Mouse (Mus musculus) heart, embryonic 10.5 days (tissue): ENCODE measurements around the gene Yeats4. TPM values are rescaled to one million over a fixed set of nuclear protein-coding genes. Genes with fewer than 3 reads are reported as not detected.

Source experiments
- DNase-seq: peaks from one replicate; pipeline ENCODE4 v3.0.0-alpha.2; 2017; ENCODE audit warnings: low spot score
- H3K27ac ChIP-seq: fragments of 300-500 bp; sonication (generic); 2 replicates; pipeline ENCODE4 v1.5.1; 2016; ENCODE audit warnings: mild to moderate bottlenecking
- H3K27me3 ChIP-seq: fragments of 300-500 bp; sonication (generic); 2 replicates; pipeline ENCODE4 v1.6.1; 2016; ENCODE audit warnings: mild to moderate bottlenecking; ENCODE audit not compliant: poor library complexity, insufficient read depth, severe bottlenecking
- H3K36me3 ChIP-seq: fragments of 300-500 bp; sonication (generic); 2 replicates; pipeline ENCODE4 v1.6.1; 2016; ENCODE audit warnings: mild to moderate bottlenecking, moderate library complexity
- H3K4me1 ChIP-seq: fragments of 300-500 bp; sonication (generic); 2 replicates; pipeline ENCODE4 v1.6.1; 2016; ENCODE audit warnings: mild to moderate bottlenecking
- H3K4me3 ChIP-seq: fragments of 300-500 bp; sonication (generic); 2 replicates; pipeline ENCODE4 v1.5.1; 2016; ENCODE audit warnings: mild to moderate bottlenecking, moderate library complexity
- H3K9me3 ChIP-seq: fragments of 300-500 bp; sonication (generic); 2 replicates; pipeline ENCODE4 v1.6.1; 2016; ENCODE audit warnings: mild to moderate bottlenecking, moderate library complexity
- WGBS: fragments of 180-500 bp; shearing (Covaris S2); methylation state at CpG from one replicate; pipeline ENCODE4 v1.1.7; 2016; 5-methylcytosine and 5-hydroxymethylcytosine counted together
- polyA plus RNA-seq: library from polyadenylated mRNA; unstranded; fragments of >200 nt; fragmentation: Nextera tagmentation; extraction: Ambion mirVana; gene quantifications from 2 replicates; pipeline ENCODE4 v1.2.1, GENCODE M21; 2016

Gene Yeats4
- polyA plus RNA-seq, 1 experiment from 2014 or later = 76.6 TPM

DNA sequence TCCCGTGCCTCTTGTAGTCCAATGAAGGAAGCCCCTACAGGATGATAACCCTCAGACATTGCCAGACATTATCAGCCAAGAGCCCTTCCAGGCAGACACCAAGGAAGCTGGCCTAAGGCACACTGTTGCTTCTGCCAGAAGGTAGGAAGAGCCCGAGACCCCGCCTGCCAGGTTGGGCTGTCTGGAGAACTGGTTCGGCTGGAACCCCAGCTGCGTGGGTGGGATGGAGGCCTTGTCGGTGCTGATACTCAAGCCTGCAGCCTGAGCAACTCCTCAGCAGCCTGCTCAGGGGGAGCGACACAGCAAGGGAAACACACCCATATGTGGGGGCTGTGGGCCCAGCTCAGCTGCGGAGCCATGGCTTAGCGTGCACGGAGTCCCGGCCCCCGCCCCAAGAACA lies 29.3 kb downstream of the Yeats4 start:
- Histone ChIP-seq H3K4me1 (peaks cover 15% of the 10 kb centered on the region), H3K4me3 (no peak overlapping the region), H3K9me3 (no peaks in the 10 kb centered on the region), H3K27me3 (no peaks in the 10 kb centered on the region), H3K27ac (no peak overlapping the region), H3K36me3 (no peaks in the 10 kb centered on the region)
- DNase-seq = no peak
- 87% methylated on average over 12 of the region's 12 CpGs for WGBS

DNA sequence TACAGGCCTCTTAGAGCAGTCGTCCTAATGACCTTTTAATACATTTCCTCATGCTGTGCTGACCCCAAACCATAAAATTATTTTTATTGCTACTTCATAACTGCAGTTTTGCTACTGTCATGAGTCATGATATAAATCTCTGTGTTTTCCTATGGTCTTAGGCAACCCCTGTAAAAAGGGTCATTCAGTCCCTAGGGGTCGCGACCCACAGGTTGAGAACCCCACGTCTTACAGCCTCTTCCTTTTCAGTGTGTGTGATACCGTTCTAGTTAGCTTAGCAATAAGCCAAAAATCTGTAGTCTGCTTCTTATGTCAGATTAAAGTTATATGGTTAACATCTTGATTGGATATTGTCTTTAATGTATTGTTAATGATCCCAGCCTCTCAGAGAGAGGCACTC lies 30.9 kb downstream of the Yeats4 start:
- Histone ChIP-seq H3K27me3 (no peaks in the 10 kb centered on the region), H3K9me3 (no peaks in the 10 kb centered on the region), H3K27ac (no peak overlapping the region), H3K36me3 (no peaks in the 10 kb centered on the region), H3K4me3 (no peak overlapping the region), H3K4me1 (peaks cover 7% of the 10 kb centered on the region)
- DNase-seq = no peak
- 84% methylated on average over 5 of the region's 5 CpGs for WGBS

DNA sequence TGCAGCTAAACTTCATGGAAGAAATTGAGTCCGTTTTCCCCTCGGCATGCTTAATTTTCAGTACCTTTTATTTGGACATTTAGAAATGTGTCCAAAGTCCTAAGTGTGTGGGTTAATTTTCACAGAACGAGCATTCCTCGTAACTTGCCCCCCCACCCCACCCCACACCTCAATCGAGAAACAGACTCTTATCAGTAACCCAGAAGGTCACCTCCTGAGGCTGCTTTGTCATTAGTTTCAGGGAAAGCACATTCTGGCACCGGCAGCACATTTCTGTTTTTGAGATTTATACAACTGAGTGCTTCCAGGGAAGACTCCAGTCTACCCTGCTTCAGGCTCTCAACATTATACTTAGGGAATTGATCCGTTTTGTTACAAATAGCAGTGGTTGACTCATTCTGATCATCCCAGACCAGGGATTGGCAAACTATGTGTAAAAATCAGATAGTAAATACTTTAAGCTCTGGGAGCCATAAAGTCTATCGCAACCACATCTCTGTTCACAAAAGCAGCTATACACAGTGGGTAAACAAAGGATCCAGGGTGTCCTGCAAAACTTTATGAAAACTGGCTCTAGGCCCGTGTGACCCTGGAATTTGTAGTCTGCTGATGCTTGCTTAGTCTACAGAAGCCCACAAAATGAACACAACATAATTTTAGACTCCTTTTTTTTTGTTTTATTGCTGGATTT lies 38.8 kb downstream of the Yeats4 start:
- Histone ChIP-seq H3K27me3 (no peaks in the 10 kb centered on the region), H3K27ac (peak overlapping the region; percentile 42), H3K9me3 (no peaks in the 10 kb centered on the region), H3K36me3 (no peaks in the 10 kb centered on the region), H3K4me1 (peaks cover 19% of the 10 kb centered on the region), H3K4me3 (no peak overlapping the region)
- no peak for DNase-seq
- WGBS = 46% methylated on average over 9 of the region's 9 CpGs

DNA sequence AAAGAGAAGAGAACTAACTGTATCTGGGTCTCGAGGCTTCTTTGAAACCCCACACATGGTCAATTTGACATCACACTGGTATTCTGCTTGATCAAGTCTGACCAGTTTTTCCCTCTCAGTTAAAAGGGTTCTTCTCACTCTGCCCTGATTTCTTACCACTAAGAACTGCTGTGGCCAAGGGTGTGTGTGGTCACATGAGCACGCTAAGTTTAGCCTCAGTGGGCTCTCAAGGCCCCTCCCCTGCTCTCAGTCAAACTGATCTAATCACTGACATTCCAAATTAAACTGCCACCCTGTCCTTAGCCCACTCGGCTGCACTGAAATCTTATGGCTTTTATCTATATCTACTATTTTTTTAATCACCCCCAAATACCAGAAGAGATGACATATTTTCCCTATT lies 43.2 kb downstream of the Yeats4 start:
- Histone ChIP-seq H3K36me3 (no peaks in the 10 kb centered on the region), H3K4me1 (peaks cover 20% of the 10 kb centered on the region), H3K9me3 (no peaks in the 10 kb centered on the region), H3K27ac (peak overlapping the region; percentile 74), H3K27me3 (no peaks in the 10 kb centered on the region), H3K4me3 (no peak overlapping the region)
- 25% methylated on average over 3 of the region's 3 CpGs for WGBS
- DNase-seq = no peak

DNA sequence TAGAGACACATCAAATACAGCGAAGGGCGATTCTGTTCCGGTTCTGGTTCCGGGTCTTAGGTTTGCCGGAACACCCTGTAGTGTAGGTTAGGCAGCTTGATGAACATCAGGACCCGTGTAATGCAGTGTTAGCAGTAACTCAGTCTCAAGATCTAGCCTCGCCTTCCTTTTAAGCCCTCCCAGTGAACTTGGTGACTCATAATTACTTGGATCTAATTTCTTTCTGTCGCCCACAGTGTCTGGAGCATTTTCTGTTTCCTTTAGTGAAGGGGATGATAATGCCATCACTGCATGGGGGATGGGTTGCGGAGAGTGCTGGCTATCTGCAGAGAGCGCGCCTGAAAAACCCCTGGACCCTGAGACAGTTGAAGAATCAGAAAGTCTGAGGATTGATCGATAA lies 49.7 kb downstream of the Yeats4 start:
- H3K27me3 ChIP-seq = no peaks in the 10 kb centered on the region
- no peak for DNase-seq
- 42% methylated on average over 12 of the region's 12 CpGs for WGBS
- H3K4me1 ChIP-seq = peaks cover 21% of the 10 kb centered on the region
- peak overlapping the region; percentile 36; the same call in 1 of the 2 replicates for H3K4me3 ChIP-seq
- H3K27ac ChIP-seq = peak overlapping the region; percentile 73
- no peaks in the 10 kb centered on the region for H3K36me3 ChIP-seq
- H3K9me3 ChIP-seq = no peaks in the 10 kb centered on the region

DNA sequence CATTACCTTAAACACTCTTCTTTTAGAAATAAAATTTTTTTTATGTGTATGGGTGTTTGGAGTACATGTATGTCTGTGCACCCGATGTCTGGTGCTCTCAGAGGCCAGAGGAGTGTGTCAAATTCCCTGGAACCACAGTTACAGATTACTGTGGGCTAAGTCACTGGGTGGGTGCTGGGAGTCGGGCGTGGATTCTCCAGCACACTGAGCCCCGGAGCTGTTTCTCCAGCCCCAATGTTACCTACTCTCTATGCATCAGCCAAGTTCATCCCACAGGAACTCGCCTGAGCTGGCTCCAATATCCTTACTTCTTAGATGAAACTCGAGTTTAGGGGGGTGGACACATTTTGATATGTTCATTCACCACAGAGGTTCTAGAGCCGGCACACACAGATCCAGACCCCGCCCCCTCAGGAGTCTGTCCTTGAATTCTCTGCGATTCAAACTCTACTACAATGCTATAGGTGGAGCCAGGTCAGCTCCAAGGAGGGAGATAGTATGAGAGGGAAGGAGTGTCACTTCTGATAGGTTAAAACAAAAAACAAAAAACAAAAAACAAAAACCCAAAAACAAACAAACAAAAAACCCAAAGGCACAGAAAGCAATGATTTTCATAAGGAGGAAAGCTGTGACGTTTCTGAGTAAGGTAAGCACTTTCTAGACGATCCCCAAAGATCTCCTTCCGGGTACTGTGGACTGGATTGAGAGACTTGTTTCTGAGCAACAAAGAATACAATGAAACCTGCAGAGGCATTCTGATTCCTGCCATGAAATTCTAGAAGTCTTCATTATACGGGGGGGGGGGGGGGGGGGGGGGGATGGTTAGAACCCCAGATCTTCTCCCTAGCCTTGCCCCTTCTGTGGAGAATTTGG lies 50.5 kb downstream of the Yeats4 start:
- Histone ChIP-seq H3K27ac (peak overlapping the region; percentile 73), H3K9me3 (no peaks in the 10 kb centered on the region), H3K4me3 (peak overlapping the region; percentile 36), H3K27me3 (no peaks in the 10 kb centered on the region), H3K36me3 (no peaks in the 10 kb centered on the region), H3K4me1 (peaks cover 21% of the 10 kb centered on the region)
- WGBS = 35% methylated on average over 13 of the region's 13 CpGs
- DNase-seq = no peak

DNA sequence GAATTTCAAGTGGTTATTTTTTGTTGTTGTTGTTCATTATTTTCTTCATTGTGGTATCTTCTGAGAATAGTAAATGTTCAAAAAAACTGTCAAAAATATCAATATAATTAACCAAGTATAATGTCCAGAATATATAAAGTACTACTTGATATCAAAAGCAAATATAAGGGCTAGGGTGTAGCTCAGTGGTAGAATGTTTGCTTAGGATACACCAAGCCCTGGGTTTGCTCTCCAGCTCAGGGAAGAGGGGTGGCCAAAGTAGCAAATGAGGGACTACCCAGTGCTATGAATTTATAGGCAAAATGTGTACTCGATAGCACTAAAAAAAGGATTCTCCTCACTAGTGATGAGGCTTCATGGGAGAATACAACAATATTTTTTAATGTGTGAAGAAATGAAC lies 51.2 kb downstream of the Yeats4 start:
- no peak overlapping the region for H3K27ac ChIP-seq
- 86% methylated on average over 1 of the region's 1 CpGs for WGBS
- no peaks in the 10 kb centered on the region for H3K9me3 ChIP-seq
- no peak overlapping the region for H3K4me3 ChIP-seq
- H3K4me1 ChIP-seq = peaks cover 21% of the 10 kb centered on the region
- H3K36me3 ChIP-seq = no peaks in the 10 kb centered on the region
- DNase-seq = no peak
- H3K27me3 ChIP-seq = no peaks in the 10 kb centered on the region

DNA sequence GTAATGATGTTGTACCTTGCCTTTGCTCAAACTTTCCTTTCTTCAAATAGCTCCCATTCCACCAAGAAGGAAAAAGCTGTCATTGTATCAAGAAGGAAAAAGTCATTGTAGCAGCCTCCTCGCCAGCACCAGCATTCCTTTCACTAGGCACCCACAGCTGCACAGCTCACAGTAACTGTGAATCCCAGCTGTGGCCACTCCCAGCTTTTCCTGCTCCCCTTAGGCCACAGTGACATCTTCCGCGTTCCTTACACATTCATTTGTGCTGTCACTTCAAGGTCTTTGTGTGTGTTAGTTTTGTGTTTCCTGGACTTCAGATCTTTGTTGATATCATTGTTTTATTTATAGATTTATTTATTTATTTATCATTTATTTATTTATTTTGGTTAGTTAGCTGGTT lies 52.2 kb downstream of the Yeats4 start:
- Histone ChIP-seq H3K4me3 (no peak overlapping the region), H3K4me1 (peaks cover 21% of the 10 kb centered on the region), H3K36me3 (no peaks in the 10 kb centered on the region), H3K27ac (no peak overlapping the region), H3K27me3 (no peaks in the 10 kb centered on the region), H3K9me3 (no peaks in the 10 kb centered on the region)
- DNase-seq = no peak
- WGBS = 20% methylated on average over 3 of the region's 3 CpGs

DNA sequence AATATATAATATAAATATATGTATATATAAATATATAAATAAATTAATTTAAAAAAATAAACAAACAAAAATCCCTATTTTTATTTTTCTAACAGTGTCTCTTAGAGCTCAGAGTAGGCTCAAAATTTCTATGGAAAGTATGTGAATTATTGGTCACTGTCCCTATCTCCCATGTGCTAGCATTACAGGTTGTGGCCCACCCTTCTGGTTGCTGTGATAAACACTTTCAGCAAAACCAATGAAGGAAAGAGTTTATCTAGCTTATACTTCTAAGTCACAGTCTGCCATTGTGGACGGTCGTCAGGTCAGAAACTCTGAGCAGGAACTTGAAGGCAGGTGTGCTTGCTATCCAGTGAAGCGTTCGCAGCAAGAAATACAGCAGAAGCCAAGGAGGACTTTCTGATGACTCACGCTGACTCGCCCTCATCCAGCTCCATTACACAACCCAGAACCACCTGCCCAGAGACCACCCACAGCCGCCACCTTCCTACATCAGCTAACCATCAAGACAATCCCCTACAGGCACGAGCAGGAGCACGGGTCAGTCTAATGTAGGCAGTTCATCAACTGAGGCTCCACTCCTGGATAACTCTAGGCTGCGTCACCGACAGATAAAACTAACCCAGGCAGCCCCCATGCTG lies 57.4 kb downstream of the Yeats4 start:
- no peaks in the 10 kb centered on the region for H3K9me3 ChIP-seq
- DNase-seq = peak; percentile 82
- 83% methylated on average over 11 of the region's 11 CpGs for WGBS
- no peaks in the 10 kb centered on the region for H3K36me3 ChIP-seq
- peaks cover 14% of the 10 kb centered on the region; the same call in 1 of the 2 replicates for H3K4me1 ChIP-seq
- no peak overlapping the region for H3K4me3 ChIP-seq
- peak overlapping the region; percentile 59; the same call in 1 of the 2 replicates for H3K27ac ChIP-seq
- H3K27me3 ChIP-seq = no peaks in the 10 kb centered on the region

Other genes with a start within 250 kb of the Yeats4 start
- 0.18 and 0.20 TPM in 2 replicates for gene Best3, start 238.2 kb downstream of the Yeats4 start, polyA plus RNA-seq
- gene Lrrc10, start 179.2 kb downstream of the Yeats4 start, polyA plus RNA-seq = 26.7 and 49.9 TPM in 2 replicates
- 220 and 292 TPM in 2 replicates for gene Cct2, start 160.7 kb downstream of the Yeats4 start, polyA plus RNA-seq
- gene Frs2, start 76.0 kb downstream of the Yeats4 start, polyA plus RNA-seq = 20.0 and 23.0 TPM in 2 replicates
- not detected in 2 replicates for gene 9530003J23Rik, start 14.2 kb upstream of the Yeats4 start, polyA plus RNA-seq
- 26.2 and 60.7 TPM in 2 replicates for gene Lyz2, start 57.8 kb upstream of the Yeats4 start, polyA plus RNA-seq
- 2.3 and 11.4 TPM in 2 replicates for gene Lyz1, start 68.4 kb upstream of the Yeats4 start, polyA plus RNA-seq
- gene Cpsf6, start 155.5 kb upstream of the Yeats4 start, polyA plus RNA-seq = 128 and 138 TPM in 2 replicates